Mouse (Mus musculus) C2C12 (cell line): ENCODE data around the gene Kcnk2.

Experiments used
- CEBPB ChIP-seq: IDR thresholded peaks from one replicate; pipeline ENCODE4 v1.6.1; 2011; ENCODE audit warnings: low read depth, mild to moderate bottlenecking, control low read depth, moderate library complexity
- CTCF ChIP-seq: IDR thresholded peaks from one replicate; pipeline ENCODE4 v1.5.1; 2011; ENCODE audit not compliant: control insufficient read depth, insufficient read depth, insufficient read length
- USF1 ChIP-seq: IDR thresholded peaks from one replicate; pipeline ENCODE4 v1.6.1; 2011; ENCODE audit warnings: low read depth, mild to moderate bottlenecking, control low read depth, moderate library complexity

GRCm38 (mm10) chr1:189235261-189235660, 166.8 kb downstream of the Kcnk2 start:
- TF ChIP-seq CTCF (no peak), CEBPB (no peak), USF1 (no peak)
